Mouse (Mus musculus): ENCODE measurements around the gene Grin2c. TPM values are rescaled to one million over a fixed set of nuclear protein-coding genes. Genes with fewer than 3 reads are reported as not detected.
A peak's percentile ranks its signal among the peaks of the same experiment; 100 is the strongest.

The Grin2c gene
- polyA plus RNA-seq, 1 experiment from 2014 or later, result 0.18 TPM

GRCm38 (mm10) chr11:115231924-115232323, 35.1 kb downstream of the Grin2c start:
- ATAC-seq, result no peak
- Histone ChIP-seq H3K27ac (ENCODE audit: low read length) (0 out of 2 replicates have a peak overlapping the region, but pooled peaks have one; percentile 10), H3K4me1 (ENCODE audit: control insufficient read depth, insufficient read depth, low read length) (peaks cover 39% of the 10 kb centered on the region), H3K27me3 (ENCODE audit: control insufficient read depth, insufficient read depth, low read depth, low read length) (no peaks in the 10 kb centered on the region), H3K36me3 (ENCODE audit: control insufficient read depth, insufficient read depth, low read length) (no peaks in the 10 kb centered on the region), H3K4me3 (ENCODE audit: low read depth, low read length) (no peak overlapping the region), H3K4me2 (ENCODE audit: low read length) (no peak overlapping the region), H3K9me3 (replicated peaks; ENCODE audit: control insufficient read depth, low read length, poor library complexity, severe bottlenecking) (no peaks in the 10 kb centered on the region), H3K9ac (ENCODE audit: low read depth, low read length) (0 out of 2 replicates have a peak overlapping the region, but pooled peaks have one; percentile 6)
- 30% methylated on average over 9 of the region's 9 CpGs for WGBS

- Histone ChIP-seq H3K9ac (ENCODE audit: low read depth, low read length) (no peak overlapping the region), H3K9me3 (replicated peaks; ENCODE audit: control insufficient read depth, low read length, poor library complexity, severe bottlenecking) (no peaks in the 10 kb centered on the region), H3K4me2 (ENCODE audit: low read length) (no peak overlapping the region), H3K4me3 (ENCODE audit: low read depth, low read length) (no peak overlapping the region), H3K4me1 (ENCODE audit: control insufficient read depth, insufficient read depth, low read length) (peaks cover 45% of the 10 kb centered on the region), H3K36me3 (ENCODE audit: control insufficient read depth, insufficient read depth, low read length) (no peaks in the 10 kb centered on the region), H3K27me3 (ENCODE audit: control insufficient read depth, insufficient read depth, low read depth, low read length) (no peaks in the 10 kb centered on the region), H3K27ac (ENCODE audit: low read length) (0 out of 2 replicates have a peak overlapping the region, but pooled peaks have one; percentile 10)
- WGBS, result 48% methylated on average over 14 of the region's 14 CpGs
- ATAC-seq, result no peak
Observed at GRCm38 (mm10) chr11:115231168-115231915, 35.7 kb downstream of the Grin2c start.

- WGBS, result 50% methylated on average over 15 of the region's 15 CpGs
- Histone ChIP-seq H3K9me3 (replicated peaks; ENCODE audit: control insufficient read depth, low read length, poor library complexity, severe bottlenecking) (no peaks in the 10 kb centered on the region), H3K4me3 (ENCODE audit: low read depth, low read length) (no peak overlapping the region), H3K4me2 (ENCODE audit: low read length) (no peak overlapping the region), H3K27ac (ENCODE audit: low read length) (no peak overlapping the region), H3K36me3 (ENCODE audit: control insufficient read depth, insufficient read depth, low read length) (no peaks in the 10 kb centered on the region), H3K9ac (ENCODE audit: low read depth, low read length) (no peak overlapping the region), H3K4me1 (ENCODE audit: control insufficient read depth, insufficient read depth, low read length) (peaks cover 58% of the 10 kb centered on the region), H3K27me3 (ENCODE audit: control insufficient read depth, insufficient read depth, low read depth, low read length) (no peaks in the 10 kb centered on the region)
- no peak for ATAC-seq
Observed at GRCm38 (mm10) chr11:115229021-115229930, 37.8 kb downstream of the Grin2c start.

DNA sequence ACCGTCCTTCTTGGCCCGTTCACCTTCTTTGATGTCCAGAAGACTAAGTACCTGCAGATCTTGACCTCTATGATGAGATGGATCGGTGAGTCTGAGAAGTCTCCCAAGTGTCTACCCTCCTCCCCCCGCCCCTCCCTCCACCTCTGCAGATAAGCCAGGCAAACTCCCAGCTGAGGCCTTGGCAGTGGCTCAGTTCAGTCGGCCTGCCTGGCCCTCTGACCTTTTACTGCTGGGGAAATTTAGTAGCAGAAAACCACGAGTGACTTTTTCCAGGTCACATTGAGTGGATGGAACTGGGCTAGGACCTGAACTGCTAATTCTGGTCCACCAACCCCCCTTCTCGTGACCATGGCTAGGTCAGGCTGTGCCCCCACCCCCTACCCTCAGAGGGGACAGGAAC, 38.6 kb downstream of the Grin2c start:
- no peak overlapping the region for H3K4me2 ChIP-seq (ENCODE audit: low read length)
- H3K27ac ChIP-seq (ENCODE audit: low read length), result no peak overlapping the region
- ATAC-seq, result no peak
- H3K27me3 ChIP-seq (ENCODE audit: control insufficient read depth, insufficient read depth, low read depth, low read length), result no peaks in the 10 kb centered on the region
- peaks cover 53% of the 10 kb centered on the region for H3K4me1 ChIP-seq (ENCODE audit: control insufficient read depth, insufficient read depth, low read length)
- WGBS, result 67% methylated on average over 7 of the region's 7 CpGs
- H3K36me3 ChIP-seq (ENCODE audit: control insufficient read depth, insufficient read depth, low read length), result no peaks in the 10 kb centered on the region
- no peaks in the 10 kb centered on the region for H3K9me3 ChIP-seq (replicated peaks; ENCODE audit: control insufficient read depth, low read length, poor library complexity, severe bottlenecking)
- no peak overlapping the region for H3K9ac ChIP-seq (ENCODE audit: low read depth, low read length)
- no peak overlapping the region for H3K4me3 ChIP-seq (ENCODE audit: low read depth, low read length)

DNA sequence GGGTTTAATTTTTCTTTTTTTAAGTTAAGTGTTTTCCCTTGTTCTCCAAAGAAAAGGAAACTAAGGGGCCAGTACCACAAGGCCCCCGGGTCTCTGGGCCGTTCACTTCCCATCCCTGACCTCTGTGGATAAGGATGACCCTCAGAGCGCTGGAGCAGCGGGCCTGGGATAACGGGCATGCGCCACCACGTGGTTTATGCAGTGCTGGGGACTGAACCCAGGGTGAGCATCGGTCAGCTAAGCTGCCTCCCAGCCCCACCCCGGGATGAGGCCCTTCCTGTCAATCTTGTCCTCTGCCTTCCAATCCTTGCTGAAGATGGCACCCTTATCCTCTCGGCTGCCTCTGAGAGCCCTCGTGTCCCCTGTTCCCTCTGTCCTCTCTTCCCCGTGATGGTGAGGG, 39.4 kb downstream of the Grin2c start:
- H3K36me3 ChIP-seq (ENCODE audit: control insufficient read depth, insufficient read depth, low read length), result no peaks in the 10 kb centered on the region
- peaks cover 53% of the 10 kb centered on the region for H3K4me1 ChIP-seq (ENCODE audit: control insufficient read depth, insufficient read depth, low read length)
- H3K4me2 ChIP-seq (ENCODE audit: low read length), result no peak overlapping the region
- H3K27ac ChIP-seq (ENCODE audit: low read length), result no peak overlapping the region
- ATAC-seq, result no peak
- WGBS, result 20% methylated on average over 12 of the region's 12 CpGs
- no peak overlapping the region for H3K9ac ChIP-seq (ENCODE audit: low read depth, low read length)
- no peaks in the 10 kb centered on the region for H3K27me3 ChIP-seq (ENCODE audit: control insufficient read depth, insufficient read depth, low read depth, low read length)
- H3K4me3 ChIP-seq (ENCODE audit: low read depth, low read length), result no peak overlapping the region
- H3K9me3 ChIP-seq (replicated peaks; ENCODE audit: control insufficient read depth, low read length, poor library complexity, severe bottlenecking), result no peaks in the 10 kb centered on the region

DNA sequence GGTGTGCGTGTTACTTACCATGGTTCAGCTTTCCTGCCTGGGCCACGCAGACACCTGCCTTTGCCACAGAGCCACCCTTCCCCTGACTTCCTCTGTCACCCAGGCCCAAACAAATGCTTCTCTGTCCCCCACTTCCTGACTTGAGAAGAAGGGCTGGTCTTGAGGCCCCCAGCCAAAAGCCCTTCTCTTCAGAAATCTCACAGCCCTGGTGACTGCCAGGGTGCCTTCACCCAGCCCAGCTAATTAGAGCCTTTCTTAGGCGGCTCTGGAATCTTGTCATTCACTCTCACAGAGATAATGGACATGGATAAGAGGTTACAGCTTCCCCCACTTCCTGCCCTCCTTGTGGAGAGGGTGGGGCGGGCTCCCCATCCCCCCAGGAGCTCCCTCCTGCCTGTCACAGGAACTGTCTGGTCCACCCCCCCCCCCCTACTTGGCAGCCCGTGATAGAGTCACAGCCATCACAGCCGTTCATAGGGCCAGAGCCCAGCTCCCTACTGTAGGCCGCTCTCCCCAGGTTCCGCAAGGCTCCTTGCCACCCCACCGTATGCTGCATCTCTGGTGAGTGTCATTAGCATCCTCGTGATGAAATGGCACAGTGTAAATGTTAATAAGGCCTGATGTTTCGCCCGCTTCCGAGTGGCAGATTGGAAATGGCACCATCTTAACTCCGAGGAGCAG, 40.1 kb downstream of the Grin2c start:
- peak overlapping the region; percentile 58; the same call in 1 of the 2 replicates for H3K27ac ChIP-seq (ENCODE audit: low read length)
- WGBS, result 21% methylated on average over 14 of the region's 14 CpGs

DNA sequence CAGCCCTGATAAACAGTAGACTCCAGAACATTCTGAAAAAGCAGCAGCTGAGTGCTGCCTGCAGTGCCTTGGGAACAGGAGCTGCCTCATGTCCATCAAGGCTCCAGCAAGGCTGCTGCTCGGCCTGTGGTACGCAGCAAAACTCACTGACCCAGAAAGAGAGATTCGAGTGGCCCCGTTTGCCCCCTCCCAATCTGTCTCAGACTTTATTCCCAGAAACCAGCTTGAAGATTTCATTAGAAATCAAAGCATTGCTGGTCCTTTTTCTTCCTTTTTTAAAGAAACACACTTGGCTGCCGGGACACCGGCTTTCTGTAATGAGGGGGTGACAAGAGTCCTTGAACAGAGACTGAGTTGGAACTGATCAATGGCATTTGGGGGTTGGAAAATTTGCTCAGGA, 41.7 kb downstream of the Grin2c start:
- H3K4me2 ChIP-seq (ENCODE audit: low read length), result no peak overlapping the region
- no peaks in the 10 kb centered on the region for H3K36me3 ChIP-seq (ENCODE audit: control insufficient read depth, insufficient read depth, low read length)
- H3K4me3 ChIP-seq (ENCODE audit: low read depth, low read length), result no peak overlapping the region
- H3K27ac ChIP-seq (ENCODE audit: low read length), result no peak overlapping the region
- H3K9ac ChIP-seq (ENCODE audit: low read depth, low read length), result no peak overlapping the region
- H3K4me1 ChIP-seq (ENCODE audit: control insufficient read depth, insufficient read depth, low read length), result peaks cover 44% of the 10 kb centered on the region
- no peak for ATAC-seq
- H3K27me3 ChIP-seq (ENCODE audit: control insufficient read depth, insufficient read depth, low read depth, low read length), result no peaks in the 10 kb centered on the region
- 39% methylated on average over 6 of the region's 6 CpGs for WGBS
- H3K9me3 ChIP-seq (replicated peaks; ENCODE audit: control insufficient read depth, low read length, poor library complexity, severe bottlenecking), result no peaks in the 10 kb centered on the region

More for the DNA sequence above, 40.1 kb downstream of the Grin2c start:
- H3K36me3 ChIP-seq (ENCODE audit: control insufficient read depth, insufficient read depth, low read length), result no peaks in the 10 kb centered on the region
- peaks cover 52% of the 10 kb centered on the region for H3K4me1 ChIP-seq (ENCODE audit: control insufficient read depth, insufficient read depth, low read length)
- H3K9ac ChIP-seq (ENCODE audit: low read depth, low read length), result 0 out of 2 replicates have a peak overlapping the region, but pooled peaks have one; percentile 35
- ATAC-seq, result peak; percentile 61
- no peak overlapping the region for H3K4me3 ChIP-seq (ENCODE audit: low read depth, low read length)
- H3K9me3 ChIP-seq (replicated peaks; ENCODE audit: control insufficient read depth, low read length, poor library complexity, severe bottlenecking), result no peaks in the 10 kb centered on the region
- no peak overlapping the region for H3K4me2 ChIP-seq (ENCODE audit: low read length)
- H3K27me3 ChIP-seq (ENCODE audit: control insufficient read depth, insufficient read depth, low read depth, low read length), result no peaks in the 10 kb centered on the region

DNA sequence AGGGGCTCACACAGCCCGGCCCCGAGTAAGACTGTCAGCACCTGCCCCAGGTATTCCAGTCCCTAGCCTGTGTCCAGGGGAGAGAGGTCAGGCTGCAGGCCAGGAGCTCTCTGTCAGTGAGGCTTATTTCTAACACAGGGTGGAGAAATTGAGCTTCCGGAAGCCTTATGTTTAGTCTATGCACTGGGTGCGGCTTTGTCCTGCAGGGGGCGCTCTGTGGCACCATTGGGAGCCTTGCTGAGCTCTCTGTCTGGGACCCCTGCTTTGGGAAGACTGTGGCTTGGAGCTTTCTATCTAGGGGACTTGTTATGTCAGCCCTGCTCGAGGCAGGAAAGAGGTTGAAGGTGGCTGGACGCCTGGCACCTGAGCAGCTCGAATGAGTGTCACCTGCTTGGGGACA, 42.2 kb downstream of the Grin2c start:
- ATAC-seq, result no peak
- no peak overlapping the region for H3K27ac ChIP-seq (ENCODE audit: low read length)
- no peaks in the 10 kb centered on the region for H3K9me3 ChIP-seq (replicated peaks; ENCODE audit: control insufficient read depth, low read length, poor library complexity, severe bottlenecking)
- no peak overlapping the region for H3K4me3 ChIP-seq (ENCODE audit: low read depth, low read length)
- no peak overlapping the region for H3K9ac ChIP-seq (ENCODE audit: low read depth, low read length)
- H3K36me3 ChIP-seq (ENCODE audit: control insufficient read depth, insufficient read depth, low read length), result no peaks in the 10 kb centered on the region
- H3K4me2 ChIP-seq (ENCODE audit: low read length), result no peak overlapping the region
- no peaks in the 10 kb centered on the region for H3K27me3 ChIP-seq (ENCODE audit: control insufficient read depth, insufficient read depth, low read depth, low read length)
- 51% methylated on average over 8 of the region's 8 CpGs for WGBS
- H3K4me1 ChIP-seq (ENCODE audit: control insufficient read depth, insufficient read depth, low read length), result peaks cover 44% of the 10 kb centered on the region

Measured in midbrain, embryonic 16.5 days (tissue).